Mouse (Mus musculus) liver, adult 2 months (tissue): ENCODE results near the gene Mcat. TPM values are rescaled to one million over a fixed set of nuclear protein-coding genes. Genes with fewer than 3 reads are reported as not detected.
A peak's percentile ranks its signal among the peaks of the same experiment; 100 is the strongest.

Source experiments
- DNase-seq: peaks from one replicate; pipeline ENCODE4 v3.0.0-alpha.2; 2011; ENCODE audit warnings: low read depth, low spot score; ENCODE audit errors: extremely low read depth
- H3K27ac ChIP-seq: fragments of 200-500 bp; replicated peaks from 2 replicates; pipeline ENCODE4 v1.5.1; 2012; ENCODE audit warnings: low read depth, mild to moderate bottlenecking, control low read depth, inconsistent platforms, low read length; ENCODE audit not compliant: insufficient read depth
- H3K27me3 ChIP-seq: fragments of 200-500 bp; 2 replicates; pipeline ENCODE4 v1.6.1; 2012; ENCODE audit warnings: mild to moderate bottlenecking, moderate library complexity, low read length, inconsistent platforms; ENCODE audit not compliant: control insufficient read depth, insufficient read depth
- H3K36me3 ChIP-seq: fragments of 200-500 bp; 2 replicates; pipeline ENCODE4 v1.6.1; 2012; ENCODE audit warnings: low read length, inconsistent platforms; ENCODE audit not compliant: control insufficient read depth, insufficient read depth
- H3K4me1 ChIP-seq: fragments of 200-500 bp; 2 replicates; pipeline ENCODE4 v1.6.1; 2011; ENCODE audit warnings: low read length; ENCODE audit not compliant: control insufficient read depth, insufficient read depth
- H3K4me3 ChIP-seq: fragments of 200-500 bp; 2 replicates; pipeline ENCODE4 v1.5.1; 2011; ENCODE audit warnings: low read depth, mild to moderate bottlenecking, control low read depth, low read length, moderate library complexity; ENCODE audit not compliant: insufficient read depth
- H3K79me2 ChIP-seq: fragments of 200-500 bp; 2 replicates; pipeline ENCODE4 v1.6.1; 2012; ENCODE audit warnings: inconsistent platforms, mild to moderate bottlenecking, low read length, moderate library complexity; ENCODE audit not compliant: control insufficient read depth, insufficient read depth
- H3K9ac ChIP-seq: fragments of 200-500 bp; 2 replicates; pipeline ENCODE4 v1.6.1; 2012; ENCODE audit warnings: low read depth, mild to moderate bottlenecking, control low read depth, inconsistent platforms, low read length
- CTCF ChIP-seq: fragments of 200-500 bp; IDR thresholded peaks from 2 replicates; pipeline ENCODE4 v1.5.1; 2011; ENCODE audit warnings: low read depth, low read length, control low read depth
- POLR2A ChIP-seq: fragments of 200-500 bp; IDR thresholded peaks from 2 replicates; pipeline ENCODE4 v1.6.1; 2011; ENCODE audit warnings: low read length, control low read depth; ENCODE audit not compliant: insufficient read depth; ENCODE audit errors: extremely low read depth
- WGBS: fragments of 180-500 bp; shearing (Covaris S2); methylation state at CpG from one replicate; pipeline ENCODE4 v1.1.7; 2018; 5-methylcytosine and 5-hydroxymethylcytosine counted together
- polyA plus RNA-seq: library from polyadenylated mRNA; depleted of rRNA; stranded (reverse); fragments of >200 nt; gene quantifications from 2 replicates; pipeline ENCODE4 v1.2.3, GENCODE M21; 2012
- total RNA-seq: library from RNA; depleted of rRNA; stranded (reverse); fragments of >200 nt; gene quantifications from 2 replicates; pipeline ENCODE4 v1.2.3, GENCODE M21; 2014

Gene Mcat
- total and polyA plus RNA-seq, 2 experiments = 25.9 to 29.3 TPM

DNA sequence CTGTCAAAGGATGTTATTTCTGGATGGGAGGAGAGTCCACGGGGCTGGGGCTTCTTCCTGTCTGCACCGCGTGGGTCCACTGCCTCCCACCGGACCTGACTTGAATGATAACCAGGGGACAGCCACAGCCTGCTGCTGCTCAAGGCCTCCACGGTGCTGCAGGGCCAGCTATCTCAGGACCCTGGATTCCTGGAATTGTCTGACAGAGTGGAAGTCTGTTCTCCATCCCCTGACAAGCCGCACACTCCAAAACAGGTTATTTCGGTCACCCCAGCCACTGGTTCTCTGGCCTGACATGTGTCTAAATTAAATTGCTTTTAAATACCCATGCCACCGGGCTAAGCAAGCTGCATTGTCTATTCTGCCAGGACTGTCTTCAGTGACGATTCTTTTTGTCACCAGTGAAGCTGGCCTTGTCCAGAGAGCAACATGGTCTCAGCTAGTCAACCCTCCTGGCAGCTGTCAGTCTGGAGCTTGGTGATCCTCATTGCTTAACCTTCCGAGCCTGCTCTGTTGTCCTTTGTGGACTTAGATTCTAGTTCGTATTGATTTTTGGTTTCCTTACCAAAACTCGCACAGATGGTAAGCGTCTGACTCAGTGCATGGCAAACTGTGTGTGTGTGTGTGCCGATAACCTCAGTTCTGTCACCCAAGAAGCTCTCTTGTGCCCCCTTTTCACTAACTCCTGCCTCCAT lies 39.8 kb downstream of the Mcat start:
- TF ChIP-seq POLR2A = no peak
- no peak for TF ChIP-seq CTCF
- peak overlapping the region; percentile 40 for H3K9ac ChIP-seq
- peaks cover 21% of the 10 kb centered on the region for H3K4me1 ChIP-seq
- H3K79me2 ChIP-seq = peaks cover 12% of the 10 kb centered on the region
- DNase-seq = peak; percentile 95
- no peaks in the 10 kb centered on the region for H3K27me3 ChIP-seq
- WGBS = 23% methylated on average over 14 of the region's 14 CpGs
- peak overlapping the region; percentile 88 for H3K27ac ChIP-seq
- H3K4me3 ChIP-seq = peak overlapping the region; percentile 31; the same call in 1 of the 2 replicates
- no peaks in the 10 kb centered on the region for H3K36me3 ChIP-seq

- Histone ChIP-seq H3K4me1 (peaks cover 21% of the 10 kb centered on the region), H3K79me2 (peaks cover 12% of the 10 kb centered on the region), H3K4me3 (no peak overlapping the region), H3K36me3 (no peaks in the 10 kb centered on the region), H3K27me3 (no peaks in the 10 kb centered on the region), H3K27ac (peak overlapping the region; percentile 80), H3K9ac (peak overlapping the region; percentile 40)
- no peak for TF ChIP-seq POLR2A
- no peak for TF ChIP-seq CTCF
- WGBS = 9% methylated on average over 7 of the region's 7 CpGs
- DNase-seq = peak; percentile 72
Observed at GRCm38 (mm10) chr15:83523196-83523595, 40.4 kb downstream of the Mcat start.

DNA sequence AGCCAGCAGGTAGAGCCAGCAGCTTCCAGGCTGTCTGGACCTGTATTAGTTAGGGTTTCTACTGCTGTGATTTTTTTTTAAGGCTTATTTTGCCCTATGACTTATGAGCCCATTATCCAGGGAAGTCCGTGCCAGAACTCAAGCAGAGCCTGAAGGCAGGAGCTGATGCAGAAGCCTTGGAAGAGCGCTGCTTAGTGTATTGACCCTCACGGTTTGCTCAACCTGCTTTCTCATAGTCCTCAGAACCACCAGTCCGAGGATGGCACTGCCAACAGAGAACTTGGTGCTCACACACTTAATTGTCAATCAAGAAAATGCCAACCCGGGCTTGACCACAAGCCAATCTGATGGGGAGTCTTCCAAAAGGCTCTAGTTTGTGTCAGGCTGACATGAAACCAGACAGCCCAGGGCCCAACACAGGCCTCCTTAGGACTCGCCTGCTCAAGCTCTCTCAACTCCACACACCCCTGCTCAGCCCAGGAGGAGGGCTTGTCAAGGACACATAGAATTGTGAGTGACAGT lies 42.7 kb downstream of the Mcat start:
- DNase-seq = peak; percentile 57
- Histone ChIP-seq H3K27me3 (no peaks in the 10 kb centered on the region), H3K79me2 (no peaks in the 10 kb centered on the region), H3K36me3 (no peaks in the 10 kb centered on the region), H3K4me1 (peaks cover 19% of the 10 kb centered on the region), H3K4me3 (no peak overlapping the region), H3K27ac (no peak overlapping the region), H3K9ac (no peak overlapping the region)
- TF ChIP-seq POLR2A = no peak
- TF ChIP-seq CTCF = no peak
- 46% methylated on average over 6 of the region's 6 CpGs for WGBS

DNA sequence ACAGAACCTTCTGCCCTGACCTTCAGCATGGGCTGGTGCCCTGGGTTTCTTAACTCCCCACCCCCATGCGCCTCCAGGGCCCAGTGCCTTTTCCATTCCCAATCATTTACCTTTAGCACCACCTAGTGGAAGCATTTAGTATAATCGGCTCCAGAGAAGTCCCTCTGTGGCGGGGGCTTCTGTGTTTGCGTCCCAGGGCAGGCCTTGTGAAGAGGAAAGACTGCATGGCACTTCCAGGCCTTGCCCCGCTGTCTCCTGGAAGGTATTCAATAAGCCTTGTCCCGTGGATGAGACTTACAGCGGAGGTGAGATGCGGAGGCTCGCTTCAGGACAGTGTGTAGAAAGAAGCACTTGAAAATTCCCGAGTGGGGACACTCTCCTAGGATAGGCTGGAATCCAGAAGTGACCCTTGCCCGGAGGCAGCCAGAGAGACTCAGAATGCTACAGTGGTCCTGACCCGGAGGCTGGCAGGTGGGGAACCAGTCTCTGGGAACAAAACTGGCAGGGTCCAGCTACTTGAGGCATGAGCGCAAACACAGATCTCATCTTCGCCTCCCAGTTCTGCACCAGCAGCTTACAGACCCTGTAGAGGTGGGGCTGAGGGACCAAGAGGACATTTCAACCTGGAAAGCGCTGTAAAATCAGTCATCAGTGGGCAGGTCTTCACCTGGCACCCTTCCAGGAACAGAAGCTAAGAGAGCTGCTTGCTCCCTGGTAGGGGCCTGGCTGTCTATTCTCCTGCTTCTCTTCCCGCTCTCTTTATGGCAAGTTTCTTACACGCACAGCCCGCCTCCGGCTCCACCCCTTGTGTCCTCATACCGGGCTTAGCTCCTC lies 45.2 kb downstream of the Mcat start:
- 0 out of 2 replicates have a peak overlapping the region, but pooled peaks have one; percentile 23 for H3K9ac ChIP-seq
- no peak overlapping the region for H3K27ac ChIP-seq
- TF ChIP-seq POLR2A (no peak), CTCF (peak; percentile 70)
- no peak overlapping the region for H3K4me3 ChIP-seq
- H3K79me2 ChIP-seq = no peaks in the 10 kb centered on the region
- peaks cover 4% of the 10 kb centered on the region for H3K4me1 ChIP-seq
- no peaks in the 10 kb centered on the region for H3K27me3 ChIP-seq
- no peaks in the 10 kb centered on the region for H3K36me3 ChIP-seq
- WGBS = 40% methylated on average over 20 of the region's 20 CpGs
- DNase-seq = peak; percentile 45

- no peak for TF ChIP-seq CTCF
- no peak for TF ChIP-seq POLR2A
- DNase-seq = no peak
- Histone ChIP-seq H3K4me1 (peaks cover 3% of the 10 kb centered on the region), H3K4me3 (no peak overlapping the region), H3K9ac (no peak overlapping the region), H3K27ac (no peak overlapping the region), H3K79me2 (no peaks in the 10 kb centered on the region), H3K36me3 (no peaks in the 10 kb centered on the region), H3K27me3 (no peaks in the 10 kb centered on the region)
- WGBS = 71% methylated on average over 5 of the region's 5 CpGs
Observed at GRCm38 (mm10) chr15:83515018-83515417, 48.6 kb downstream of the Mcat start.
